Mouse (Mus musculus): Measurements from ENCODE around the gene Lyrm7. TPM values are rescaled to one million over a fixed set of nuclear protein-coding genes. Genes with fewer than 3 reads are reported as not detected.

Gene Lyrm7
- 18.0 TPM for polyA plus RNA-seq (2014; fragmentation: Illumina TruSeq; extraction: RNeasy Lipid Tissue Mini Kit (QIAGEN cat#74804); ENCODE audit: low replicate concordance)

GRCm38 (mm10) chr11:54860256-54861038, at the start of gene Lyrm7:
Gene Lyrm7 (minus strand): TSS chr11:54860916.

GRCm38 (mm10) chr11:54902333-54903323, 41.9 kb upstream of the Lyrm7 start, which contains the start of gene Gpx3:
Gene Gpx3 (plus strand): TSS chr11:54902453.

GRCm38 (mm10) chr11:54866119-54867048, 5.7 kb upstream of the Lyrm7 start, which contains the start of gene Hint1:
Gene Hint1 (plus strand): TSS chr11:54866383.

GRCm38 (mm10) chr11:54787488-54788474, 72.9 kb downstream of the Lyrm7 start, which contains the start of gene Cdc42se2:
Gene Cdc42se2 (minus strand): TSS chr11:54787675.

Other genes starting within 250 kb of the Lyrm7 start
- 92.3 TPM for gene Cdc42se2, start 73.2 kb downstream of the Lyrm7 start, polyA plus RNA-seq (2014; fragmentation: Illumina TruSeq; extraction: RNeasy Lipid Tissue Mini Kit (QIAGEN cat#74804); ENCODE audit: low replicate concordance)
- 260 TPM for gene Hint1, start 5.5 kb upstream of the Lyrm7 start, polyA plus RNA-seq (2014; fragmentation: Illumina TruSeq; extraction: RNeasy Lipid Tissue Mini Kit (QIAGEN cat#74804); ENCODE audit: low replicate concordance)
- gene Gpx3, start 41.5 kb upstream of the Lyrm7 start, polyA plus RNA-seq (2014; fragmentation: Illumina TruSeq; extraction: RNeasy Lipid Tissue Mini Kit (QIAGEN cat#74804); ENCODE audit: low replicate concordance) = 17.2 TPM
- gene Tnip1, start 102.0 kb upstream of the Lyrm7 start, polyA plus RNA-seq (2014; fragmentation: Illumina TruSeq; extraction: RNeasy Lipid Tissue Mini Kit (QIAGEN cat#74804); ENCODE audit: low replicate concordance) = 1.6 TPM
- 2.8 TPM for gene Anxa6, start 172.5 kb upstream of the Lyrm7 start, polyA plus RNA-seq (2014; fragmentation: Illumina TruSeq; extraction: RNeasy Lipid Tissue Mini Kit (QIAGEN cat#74804); ENCODE audit: low replicate concordance)
- 2.6 TPM for gene Ccdc69, start 217.2 kb upstream of the Lyrm7 start, polyA plus RNA-seq (2014; fragmentation: Illumina TruSeq; extraction: RNeasy Lipid Tissue Mini Kit (QIAGEN cat#74804); ENCODE audit: low replicate concordance)
- 12.5 TPM for gene Gm2a, start 237.2 kb upstream of the Lyrm7 start, polyA plus RNA-seq (2014; fragmentation: Illumina TruSeq; extraction: RNeasy Lipid Tissue Mini Kit (QIAGEN cat#74804); ENCODE audit: low replicate concordance)

All from small intestine, adult 10 weeks (tissue).